Mouse (Mus musculus) G1E (cell line): ENCODE measurements at regions not wholly inside any gene's neighbourhood (a gene's known extent, or its start where the extent isn't known, plus 50 kb on each side); places are given as distances from the start of the nearest gene placed in this dataset.

ENCODE experiments used
- ATAC-seq: 2 replicates; pipeline ENCODE4 v1.8.0; 2016; ENCODE audit warnings: mild to moderate bottlenecking; ENCODE audit not compliant: insufficient number of reproducible peaks, poor library complexity, low FRiP score, severe bottlenecking; ENCODE audit errors: extremely low read depth
- DNase-seq: peaks from one replicate; pipeline ENCODE4 v3.0.0; 2012; ENCODE audit warnings: low spot score
- H3K27me3 ChIP-seq: 2 replicates; pipeline ENCODE4 v1.6.1; 2012; ENCODE audit warnings: mild to moderate bottlenecking, low read length, inconsistent platforms; ENCODE audit not compliant: insufficient read depth
- H3K36me3 ChIP-seq: replicated peaks from 2 replicates; pipeline ENCODE3; 2012; ENCODE audit warnings: mild to moderate bottlenecking, inconsistent platforms
- H3K4me1 ChIP-seq: 2 replicates; pipeline ENCODE4 v1.6.1; 2012; ENCODE audit warnings: low read depth, low read length, inconsistent platforms, mixed read lengths; ENCODE audit not compliant: insufficient read depth
- H3K4me3 ChIP-seq: 2 replicates; pipeline ENCODE4 v1.5.1; 2012; ENCODE audit warnings: low read depth, mild to moderate bottlenecking, inconsistent platforms, low read length, moderate library complexity, mixed read lengths
- H3K9me3 ChIP-seq: replicated peaks from 2 replicates; pipeline ENCODE4 v1.6.1; 2012; ENCODE audit warnings: inconsistent platforms
- CTCF ChIP-seq: IDR thresholded peaks from 2 replicates; pipeline ENCODE4 v1.5.1; 2012; ENCODE audit warnings: low read depth, low read length, inconsistent platforms, mixed read lengths
- GATA1 ChIP-seq: IDR thresholded peaks from 2 replicates; pipeline ENCODE4 v1.6.1; 2012; ENCODE audit warnings: borderline replicate concordance, low read length, inconsistent platforms, mixed read lengths
- GATA2 ChIP-seq: IDR thresholded peaks from 2 replicates; pipeline ENCODE4 v1.6.1; 2012; ENCODE audit warnings: low read depth, low read length, inconsistent platforms, borderline replicate concordance
- POLR2AphosphoS5 ChIP-seq: IDR thresholded peaks from 2 replicates; pipeline ENCODE4 v1.6.1; 2012; ENCODE audit warnings: low read depth, low read length, inconsistent platforms; ENCODE audit not compliant: insufficient replicate concordance
- TAL1 ChIP-seq: conservative IDR thresholded peaks from 2 replicates; pipeline ENCODE4 v1.6.1; 2012; ENCODE audit warnings: low read depth, low read length, inconsistent platforms, mixed read lengths

DNA sequence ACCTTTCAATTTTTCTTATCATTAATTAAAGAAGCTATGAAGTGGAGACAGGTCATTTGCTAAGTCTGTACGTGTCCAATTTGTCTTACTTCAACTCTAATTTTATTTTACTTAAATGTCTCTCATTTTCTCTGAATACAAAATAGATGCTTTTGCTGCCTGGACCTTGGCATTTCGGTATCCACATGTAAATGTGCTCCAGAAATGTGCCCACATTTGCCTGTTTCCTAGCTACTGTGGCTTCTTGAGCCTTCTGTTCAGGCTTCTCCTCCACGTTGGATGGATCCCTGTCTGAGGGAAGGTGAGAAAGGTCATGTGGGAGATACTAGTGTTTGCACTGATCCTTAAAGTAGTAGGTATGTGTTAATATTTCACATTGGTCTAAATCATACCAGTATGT, 524.9 kb downstream of the Ptprc start:
- no peak overlapping the region for H3K4me3 ChIP-seq
- no peaks in the 10 kb centered on the region for H3K27me3 ChIP-seq
- TF ChIP-seq TAL1 (no peak), GATA2 (no peak), POLR2AphosphoS5 (no peak), CTCF (no peak), GATA1 (no peak)
- ATAC-seq = no peak
- H3K9me3 ChIP-seq = peaks cover 14% of the 10 kb centered on the region
- H3K4me1 ChIP-seq = no peaks in the 10 kb centered on the region
- H3K36me3 ChIP-seq = no peaks in the 10 kb centered on the region
- no peak for DNase-seq

GRCm38 (mm10) chr1:137650082-137650481, 525.4 kb downstream of the Ptprc start:
- Histone ChIP-seq H3K36me3 (no peaks in the 10 kb centered on the region), H3K4me1 (no peaks in the 10 kb centered on the region), H3K9me3 (peaks cover 18% of the 10 kb centered on the region), H3K4me3 (no peak overlapping the region), H3K27me3 (no peaks in the 10 kb centered on the region)
- no peak for TF ChIP-seq GATA2
- TF ChIP-seq POLR2AphosphoS5 = no peak
- TF ChIP-seq TAL1 = no peak
- no peak for TF ChIP-seq GATA1
- TF ChIP-seq CTCF = no peak
- ATAC-seq (no peak), DNase-seq (no peak)

GRCm38 (mm10) chr1:137648832-137649231, 526.7 kb downstream of the Ptprc start:
- H3K4me1 ChIP-seq = no peaks in the 10 kb centered on the region
- H3K4me3 ChIP-seq = no peak overlapping the region
- no peaks in the 10 kb centered on the region for H3K36me3 ChIP-seq
- no peaks in the 10 kb centered on the region for H3K27me3 ChIP-seq
- DNase-seq = no peak
- ATAC-seq = no peak
- TF ChIP-seq TAL1 = no peak
- TF ChIP-seq CTCF = no peak
- no peak for TF ChIP-seq POLR2AphosphoS5
- no peak for TF ChIP-seq GATA1
- no peak for TF ChIP-seq GATA2
- peaks cover 26% of the 10 kb centered on the region for H3K9me3 ChIP-seq

DNA sequence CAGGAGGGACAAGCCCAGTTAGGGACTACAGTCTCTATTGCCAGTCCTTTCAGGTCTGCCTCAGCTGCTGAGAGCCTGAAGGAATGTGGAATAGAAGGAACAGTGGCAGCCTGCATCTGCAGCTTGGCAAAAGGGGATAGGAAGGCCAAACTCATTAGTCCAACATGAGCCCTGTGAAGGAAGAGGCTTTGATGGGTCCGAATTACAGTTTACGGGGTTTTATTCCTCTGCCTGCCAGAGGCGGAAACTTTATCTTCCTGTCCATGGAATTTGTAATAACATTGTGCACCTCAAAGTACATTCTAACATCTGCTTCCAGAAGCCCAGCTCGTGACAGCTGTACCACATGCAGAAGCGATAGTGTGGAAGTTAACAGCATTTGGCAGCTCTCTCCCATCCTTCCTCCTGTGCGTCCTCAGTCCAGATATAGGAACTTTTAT, 530.9 kb downstream of the Ptprc start:
- peaks cover 32% of the 10 kb centered on the region for H3K9me3 ChIP-seq
- ATAC-seq = no peak
- no peak for DNase-seq
- H3K36me3 ChIP-seq = no peaks in the 10 kb centered on the region
- no peaks in the 10 kb centered on the region for H3K27me3 ChIP-seq
- no peaks in the 10 kb centered on the region for H3K4me1 ChIP-seq
- TF ChIP-seq TAL1 (no peak), GATA2 (no peak), GATA1 (no peak), CTCF (no peak), POLR2AphosphoS5 (no peak)
- H3K4me3 ChIP-seq = no peak overlapping the region

GRCm38 (mm10) chr1:137643508-137643907, 532.0 kb downstream of the Ptprc start:
- DNase-seq (no peak), ATAC-seq (no peak)
- H3K27me3 ChIP-seq = no peaks in the 10 kb centered on the region
- H3K4me3 ChIP-seq = no peak overlapping the region
- TF ChIP-seq TAL1 = no peak
- TF ChIP-seq GATA2 = no peak
- no peak for TF ChIP-seq GATA1
- TF ChIP-seq CTCF = no peak
- no peak for TF ChIP-seq POLR2AphosphoS5
- H3K36me3 ChIP-seq = no peaks in the 10 kb centered on the region
- H3K9me3 ChIP-seq = peaks cover 36% of the 10 kb centered on the region
- H3K4me1 ChIP-seq = no peaks in the 10 kb centered on the region

- Histone ChIP-seq H3K27me3 (no peaks in the 10 kb centered on the region), H3K9me3 (peaks cover 35% of the 10 kb centered on the region), H3K36me3 (no peaks in the 10 kb centered on the region), H3K4me1 (no peaks in the 10 kb centered on the region), H3K4me3 (no peak overlapping the region)
- TF ChIP-seq TAL1 = no peak
- no peak for TF ChIP-seq POLR2AphosphoS5
- TF ChIP-seq GATA1 = no peak
- TF ChIP-seq GATA2 = no peak
- TF ChIP-seq CTCF = no peak
- no peak for ATAC-seq
- DNase-seq = no peak
Measured at GRCm38 (mm10) chr1:137640848-137641247, 534.7 kb downstream of the Ptprc start.

DNA sequence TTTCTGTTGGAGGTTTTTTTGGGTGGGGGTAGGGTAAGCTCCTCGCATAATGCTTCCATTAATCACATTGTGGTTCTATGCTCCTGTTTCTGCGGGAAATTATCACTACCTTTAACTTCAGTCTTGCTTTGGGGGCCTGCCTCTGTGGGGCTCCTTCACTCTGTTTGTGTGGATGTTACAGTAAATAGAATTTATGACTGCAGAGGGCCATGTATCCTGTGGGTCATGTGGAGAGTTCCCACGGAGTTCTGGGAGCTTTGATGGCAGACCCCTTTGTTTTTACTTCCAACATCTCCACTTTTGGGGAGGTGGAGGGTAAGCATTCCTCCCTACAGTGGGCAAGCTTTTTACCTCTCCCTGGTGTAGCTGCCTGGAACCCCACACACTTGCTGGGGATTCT, 538.6 kb downstream of the Ptprc start:
- DNase-seq (no peak), ATAC-seq (no peak)
- H3K4me1 ChIP-seq = no peaks in the 10 kb centered on the region
- H3K4me3 ChIP-seq = no peak overlapping the region
- peaks cover 16% of the 10 kb centered on the region for H3K9me3 ChIP-seq
- no peak for TF ChIP-seq GATA1
- TF ChIP-seq CTCF = no peak
- TF ChIP-seq GATA2 = no peak
- TF ChIP-seq TAL1 = no peak
- TF ChIP-seq POLR2AphosphoS5 = no peak
- no peaks in the 10 kb centered on the region for H3K36me3 ChIP-seq
- H3K27me3 ChIP-seq = no peaks in the 10 kb centered on the region
